Mouse (Mus musculus): ENCODE data around the gene Gm45140.

DNA sequence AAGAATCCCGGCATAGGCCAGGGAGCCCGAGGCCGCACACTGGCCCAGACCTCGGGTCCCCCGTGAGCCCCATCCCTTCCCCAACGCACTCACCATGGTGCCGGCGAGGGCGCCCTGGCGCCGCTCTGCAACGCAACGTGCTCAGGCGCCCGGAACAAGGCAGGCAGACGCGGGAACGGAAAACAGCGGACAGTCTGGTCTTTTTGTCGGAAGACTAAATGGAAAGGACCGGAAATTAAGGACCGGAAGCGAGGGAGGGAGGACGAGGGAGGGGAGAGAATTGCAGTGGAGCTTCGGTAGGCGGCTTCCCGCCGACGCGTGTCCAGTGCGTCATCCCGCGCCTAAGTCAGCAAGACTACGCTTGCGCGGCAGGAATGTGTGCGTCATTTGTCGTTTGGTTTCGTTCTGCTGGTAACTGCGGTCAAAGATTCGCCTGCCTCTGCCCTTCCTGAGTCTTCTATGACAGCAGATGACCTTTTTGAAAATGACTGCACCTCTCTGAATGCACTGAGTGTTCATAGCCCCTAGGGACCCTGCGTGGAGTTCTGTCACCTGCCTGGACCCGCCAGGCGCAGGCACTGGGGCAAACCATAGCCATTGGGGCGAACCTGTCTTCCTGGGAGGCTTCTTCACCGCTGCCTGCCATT is 3.1 kb upstream of the Gm45140 start, which contains the start of gene Isy1:
- TF ChIP-seq RAD21 (IDR thresholded peaks at IDR 0.05; ENCODE audit: low read depth, low read length) (no peak), TAL1 (IDR thresholded peaks at IDR 0.05; ENCODE audit: low read length) (no peak), CTCF (IDR thresholded peaks at IDR 0.05 in 2 of 3, conservative IDR thresholded peaks at IDR 0.05 in 1 of 3; ENCODE audit: control insufficient read depth in 1 of 3, insufficient read depth in 1 of 3, low read depth in 2 of 3, low read length in 3 of 3, poor library complexity in 1 of 3, severe bottlenecking in 1 of 3) (peak in 1 of 3 experiments; percentile 5; a peak in 1 of 6 replicates), NELFE (IDR thresholded peaks at IDR 0.05; ENCODE audit: low read depth, low read length) (peak; percentile 84), EP300 (IDR thresholded peaks at IDR 0.05; ENCODE audit: low read depth in 1 of 2, low read length in 2 of 2) (peak in 1 of 2 experiments; percentile 36; a peak in 1 of 4 replicates)
